Mouse (Mus musculus): ENCODE data around the gene Dzip3.
A peak's percentile ranks its signal among the peaks of the same experiment; 100 is the strongest.

The Dzip3 gene

GRCm38 (mm10) chr16:48993559-48994342, at the start of gene Dzip3, which contains the start of gene Cip2a:
Gene Dzip3 (minus strand): TSS chr16:48994165.
Gene Cip2a (plus strand): TSS chr16:48994185.
- DNase-seq (ENCODE audit: extremely low read depth, insufficient read length, low spot score), result peak; percentile 91

GRCm38 (mm10) chr16:49040554-49041221, 46.7 kb upstream of the Dzip3 start:
- no peak for DNase-seq (ENCODE audit: extremely low read depth, insufficient read length, low spot score)

GRCm38 (mm10) chr16:49037771-49038170, 43.8 kb upstream of the Dzip3 start:
- DNase-seq (ENCODE audit: extremely low read depth, insufficient read length, low spot score), result no peak

- DNase-seq (ENCODE audit: extremely low read depth, insufficient read length, low spot score), result no peak
These were observed 41.9 kb upstream of the Dzip3 start for GRCm38 (mm10) chr16:49035852-49036251.

- no peak for DNase-seq (ENCODE audit: extremely low read depth, insufficient read length, low spot score)
These were observed 22.8 kb upstream of the Dzip3 start for GRCm38 (mm10) chr16:49016620-49017332.

GRCm38 (mm10) chr16:49004151-49004550, 10.2 kb upstream of the Dzip3 start:
- no peak for DNase-seq (ENCODE audit: extremely low read depth, insufficient read length, low spot score)

GRCm38 (mm10) chr16:48994343-48994693, 353 bp upstream of the Dzip3 start:
- DNase-seq (ENCODE audit: extremely low read depth, insufficient read length, low spot score), result no peak

- no peak for DNase-seq (ENCODE audit: extremely low read depth, insufficient read length, low spot score)
These were observed 770 bp downstream of the Dzip3 start for GRCm38 (mm10) chr16:48993231-48993558.

GRCm38 (mm10) chr16:48992437-48993230, 1.3 kb downstream of the Dzip3 start:
- DNase-seq (ENCODE audit: extremely low read depth, insufficient read length, low spot score), result peak; percentile 28

- DNase-seq (ENCODE audit: extremely low read depth, insufficient read length, low spot score), result no peak
These were observed 4.3 kb downstream of the Dzip3 start for GRCm38 (mm10) chr16:48989700-48990099.

- DNase-seq (ENCODE audit: extremely low read depth, insufficient read length, low spot score), result no peak
These were observed 8.8 kb downstream of the Dzip3 start for GRCm38 (mm10) chr16:48985034-48985627.

GRCm38 (mm10) chr16:48979965-48980364, 14.0 kb downstream of the Dzip3 start:
- no peak for DNase-seq (ENCODE audit: extremely low read depth, insufficient read length, low spot score)

- no peak for DNase-seq (ENCODE audit: extremely low read depth, insufficient read length, low spot score)
These were observed 20.4 kb downstream of the Dzip3 start for GRCm38 (mm10) chr16:48973548-48973947.

- no peak for DNase-seq (ENCODE audit: extremely low read depth, insufficient read length, low spot score)
These were observed 21.0 kb downstream of the Dzip3 start for GRCm38 (mm10) chr16:48972996-48973395.

GRCm38 (mm10) chr16:48941805-48942204, 52.2 kb downstream of the Dzip3 start:
- DNase-seq (ENCODE audit: extremely low read depth, insufficient read length, low spot score), result no peak

GRCm38 (mm10) chr16:48923724-48924123, 70.2 kb downstream of the Dzip3 start:
- no peak for DNase-seq (ENCODE audit: extremely low read depth, insufficient read length, low spot score)

- peak; percentile 3 for DNase-seq (ENCODE audit: extremely low read depth, insufficient read length, low spot score)
These were observed 80.8 kb downstream of the Dzip3 start for GRCm38 (mm10) chr16:48913206-48913605.

GRCm38 (mm10) chr16:48911184-48911583, 82.8 kb downstream of the Dzip3 start:
- no peak for DNase-seq (ENCODE audit: extremely low read depth, insufficient read length, low spot score)

- DNase-seq (ENCODE audit: extremely low read depth, insufficient read length, low spot score), result no peak
These were observed 94.1 kb downstream of the Dzip3 start for GRCm38 (mm10) chr16:48899868-48900267.

- DNase-seq (ENCODE audit: extremely low read depth, insufficient read length, low spot score), result no peak
These were observed 103.2 kb downstream of the Dzip3 start for GRCm38 (mm10) chr16:48890733-48891132.

All from 3134 (cell line).